Mouse (Mus musculus) spleen, adult 2 months (tissue): ENCODE results near the gene Atg5.

Experiments
- CTCF ChIP-seq: fragments of 200-500 bp; IDR thresholded peaks from 2 replicates; pipeline ENCODE4 v1.5.1; 2011; ENCODE audit warnings: mild to moderate bottlenecking, inconsistent platforms; ENCODE audit not compliant: insufficient read depth, insufficient read length, insufficient replicate concordance; ENCODE audit errors: extremely low read depth
- POLR2A ChIP-seq: fragments of 200-500 bp; IDR thresholded peaks from 2 replicates; pipeline ENCODE4 v1.6.1; 2011; ENCODE audit warnings: low read depth, low read length, inconsistent platforms

DNA sequence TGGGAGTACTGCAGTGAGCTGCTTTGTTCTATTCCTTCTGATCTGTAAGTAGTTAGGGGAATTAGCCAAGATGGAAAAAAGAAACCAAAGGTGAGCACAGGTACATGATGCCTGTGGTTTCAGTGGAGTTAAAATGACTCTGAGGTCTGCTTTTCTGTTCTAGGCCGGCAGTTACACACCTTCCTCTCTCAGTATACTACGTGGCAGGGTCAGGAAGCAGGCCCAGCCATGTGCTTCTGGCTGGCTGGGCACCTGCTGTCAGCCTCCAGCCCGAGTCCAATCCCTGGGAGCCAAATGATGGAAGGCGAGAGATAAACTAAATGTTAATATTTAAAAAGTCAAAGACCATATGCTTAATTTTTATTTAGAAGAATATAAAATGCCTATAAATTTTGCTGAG, 85.3 kb downstream of the Atg5 start:
- TF ChIP-seq CTCF, result no peak
- TF ChIP-seq POLR2A, result no peak
